Mouse (Mus musculus): Measurements from ENCODE around the gene Nfia. TPM values are rescaled to one million over a fixed set of nuclear protein-coding genes. Genes with fewer than 3 reads are reported as not detected.

Nfia gene
- polyA plus RNA-seq, 1 experiment from 2014 or later = 52.9 TPM

DNA sequence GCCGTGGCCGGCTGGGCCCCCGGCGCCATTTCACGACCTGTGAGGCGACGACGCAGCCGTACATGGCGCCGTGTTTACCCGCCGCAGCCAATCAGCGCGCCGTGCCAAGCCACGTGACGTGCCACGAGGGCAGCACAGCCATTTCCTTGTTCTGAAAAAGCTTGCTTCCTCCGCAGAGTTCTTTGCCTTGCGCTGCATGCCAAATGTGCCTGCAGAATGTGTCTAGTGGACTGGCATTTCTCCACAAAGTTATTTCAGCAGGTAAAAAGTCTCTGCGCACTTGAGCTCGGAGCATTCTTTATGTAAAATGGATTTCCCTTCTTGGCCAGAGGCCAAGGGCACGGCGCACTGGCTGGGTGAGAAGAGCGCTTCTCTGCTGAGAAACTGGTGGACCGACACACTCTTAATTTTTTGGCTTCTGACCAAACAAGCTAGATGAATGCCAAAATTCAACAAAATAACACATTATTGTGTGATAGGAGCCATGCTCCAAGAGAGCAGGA is 96.5 kb downstream of the Nfia start:
- Histone ChIP-seq H3K4me3 (ENCODE audit: low read length) (peak overlapping the region; percentile 41), H3K4me1 (replicated peaks; ENCODE audit: control insufficient read depth, insufficient read depth, low read length) (peaks cover 40% of the 10 kb centered on the region), H3K36me3 (ENCODE audit: control insufficient read depth, insufficient read depth, low read length) (no peaks in the 10 kb centered on the region), H3K27ac (ENCODE audit: low read length) (peak overlapping the region; percentile 99), H3K9ac (ENCODE audit: low read length) (peak overlapping the region; percentile 57), H3K9me3 (ENCODE audit: control insufficient read depth, low read length) (no peaks in the 10 kb centered on the region), H3K4me2 (ENCODE audit: low read depth, low read length) (peak overlapping the region; percentile 60), H3K27me3 (ENCODE audit: control insufficient read depth, insufficient read depth, low read depth, low read length) (no peaks in the 10 kb centered on the region)
- WGBS = 17% methylated on average over 27 of the region's 27 CpGs
- ATAC-seq (ENCODE audit: low read depth) = peak; percentile 94

DNA sequence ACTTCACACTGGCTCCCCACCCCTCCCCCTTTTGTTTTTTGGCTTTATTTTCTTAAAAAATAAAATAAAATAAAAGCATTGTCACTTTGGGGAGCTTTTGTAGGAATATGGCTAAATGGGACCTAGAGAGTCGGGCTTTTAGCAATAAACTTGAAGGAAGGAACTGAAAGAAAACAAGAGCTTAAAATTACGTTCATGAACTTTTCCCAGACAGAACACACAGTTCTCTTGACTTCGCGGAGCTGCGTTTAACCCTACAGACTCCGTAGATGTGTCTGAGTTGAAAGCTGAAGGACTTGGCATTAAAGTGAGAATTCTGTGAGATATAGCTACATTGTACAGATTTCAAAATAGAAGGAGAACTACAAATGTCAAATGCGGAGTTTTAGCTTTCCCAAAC is 96.9 kb downstream of the Nfia start:
- peak overlapping the region; percentile 60 for H3K4me2 ChIP-seq (ENCODE audit: low read depth, low read length)
- no peaks in the 10 kb centered on the region for H3K27me3 ChIP-seq (ENCODE audit: control insufficient read depth, insufficient read depth, low read depth, low read length)
- H3K9ac ChIP-seq (ENCODE audit: low read length) = peak overlapping the region; percentile 57
- no peaks in the 10 kb centered on the region for H3K36me3 ChIP-seq (ENCODE audit: control insufficient read depth, insufficient read depth, low read length)
- ATAC-seq (ENCODE audit: low read depth) = no peak
- H3K4me3 ChIP-seq (ENCODE audit: low read length) = peak overlapping the region; percentile 41
- peaks cover 40% of the 10 kb centered on the region for H3K4me1 ChIP-seq (replicated peaks; ENCODE audit: control insufficient read depth, insufficient read depth, low read length)
- peak overlapping the region; percentile 99 for H3K27ac ChIP-seq (ENCODE audit: low read length)
- 15% methylated on average over 7 of the region's 7 CpGs for WGBS
- no peaks in the 10 kb centered on the region for H3K9me3 ChIP-seq (ENCODE audit: control insufficient read depth, low read length)

DNA sequence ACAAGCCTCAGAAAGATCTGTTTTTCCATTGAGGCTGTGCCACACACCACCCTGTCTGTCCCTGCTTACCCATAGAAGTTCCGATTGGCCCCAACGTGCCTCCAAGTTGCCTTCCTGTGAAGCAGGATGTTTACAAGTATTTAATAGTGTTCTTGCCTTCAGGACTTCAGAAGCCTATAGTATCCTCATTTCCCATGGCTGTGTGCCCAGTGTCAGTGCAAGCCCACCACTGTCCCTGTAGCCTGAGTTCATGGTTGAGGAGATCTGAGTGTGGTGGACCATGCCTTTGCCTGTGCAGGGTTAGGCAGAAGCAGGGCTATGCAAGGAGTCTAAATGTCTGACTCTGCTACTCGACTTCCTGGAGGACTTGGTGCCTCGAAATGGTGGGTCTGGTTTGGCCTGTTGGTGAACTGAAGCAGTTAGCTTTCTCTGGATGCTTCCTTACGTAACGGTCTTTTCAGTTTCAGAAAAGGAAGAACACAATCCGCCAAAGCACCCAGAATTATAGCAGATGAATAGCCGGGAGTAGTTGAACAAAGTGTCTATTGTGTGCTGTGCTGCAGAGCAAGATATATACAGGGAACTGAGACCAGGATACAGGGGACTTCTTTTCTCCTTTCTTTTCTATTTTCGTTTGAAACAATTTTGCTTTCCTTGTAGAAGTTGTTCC is 99.4 kb downstream of the Nfia start:
- H3K4me3 ChIP-seq (ENCODE audit: low read length) = no peak overlapping the region
- 44% methylated on average over 9 of the region's 9 CpGs for WGBS
- H3K4me2 ChIP-seq (ENCODE audit: low read depth, low read length) = peak overlapping the region; percentile 23; the same call in 1 of the 2 replicates
- peak; percentile 49 for ATAC-seq (ENCODE audit: low read depth)
- no peaks in the 10 kb centered on the region for H3K36me3 ChIP-seq (ENCODE audit: control insufficient read depth, insufficient read depth, low read length)
- H3K4me1 ChIP-seq (replicated peaks; ENCODE audit: control insufficient read depth, insufficient read depth, low read length) = peaks cover 53% of the 10 kb centered on the region
- no peaks in the 10 kb centered on the region for H3K27me3 ChIP-seq (ENCODE audit: control insufficient read depth, insufficient read depth, low read depth, low read length)
- peak overlapping the region; percentile 40; the same call in 1 of the 2 replicates for H3K9ac ChIP-seq (ENCODE audit: low read length)
- H3K9me3 ChIP-seq (ENCODE audit: control insufficient read depth, low read length) = no peaks in the 10 kb centered on the region
- H3K27ac ChIP-seq (ENCODE audit: low read length) = peak overlapping the region; percentile 70

DNA sequence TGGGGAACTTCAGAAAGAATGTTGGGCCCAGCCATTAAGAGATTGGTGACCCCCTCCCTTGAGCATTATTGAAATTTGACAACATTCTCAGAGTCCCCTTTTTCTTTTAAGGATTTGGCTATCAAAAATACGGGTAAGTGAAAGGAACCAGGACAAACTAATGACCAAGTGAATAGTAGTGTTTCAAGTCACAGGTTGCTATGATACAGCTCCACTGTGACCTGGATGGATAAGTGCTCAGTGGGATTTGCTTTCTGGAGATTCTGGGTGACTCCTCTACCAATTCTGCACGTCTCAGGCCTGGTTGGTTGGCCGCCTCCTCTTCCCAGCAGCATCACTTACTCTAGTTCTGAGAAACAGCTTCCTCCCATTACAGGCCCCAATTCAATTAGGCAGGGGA is 102.4 kb downstream of the Nfia start:
- Histone ChIP-seq H3K9me3 (ENCODE audit: control insufficient read depth, low read length) (no peaks in the 10 kb centered on the region), H3K4me2 (ENCODE audit: low read depth, low read length) (no peak overlapping the region), H3K4me1 (replicated peaks; ENCODE audit: control insufficient read depth, insufficient read depth, low read length) (peaks cover 39% of the 10 kb centered on the region), H3K4me3 (ENCODE audit: low read length) (no peak overlapping the region), H3K9ac (ENCODE audit: low read length) (no peak overlapping the region), H3K27me3 (ENCODE audit: control insufficient read depth, insufficient read depth, low read depth, low read length) (no peaks in the 10 kb centered on the region), H3K27ac (ENCODE audit: low read length) (no peak overlapping the region; the same call in 1 of the 2 replicates), H3K36me3 (ENCODE audit: control insufficient read depth, insufficient read depth, low read length) (no peaks in the 10 kb centered on the region)
- ATAC-seq (ENCODE audit: low read depth) = no peak
- 69% methylated on average over 3 of the region's 3 CpGs for WGBS

DNA sequence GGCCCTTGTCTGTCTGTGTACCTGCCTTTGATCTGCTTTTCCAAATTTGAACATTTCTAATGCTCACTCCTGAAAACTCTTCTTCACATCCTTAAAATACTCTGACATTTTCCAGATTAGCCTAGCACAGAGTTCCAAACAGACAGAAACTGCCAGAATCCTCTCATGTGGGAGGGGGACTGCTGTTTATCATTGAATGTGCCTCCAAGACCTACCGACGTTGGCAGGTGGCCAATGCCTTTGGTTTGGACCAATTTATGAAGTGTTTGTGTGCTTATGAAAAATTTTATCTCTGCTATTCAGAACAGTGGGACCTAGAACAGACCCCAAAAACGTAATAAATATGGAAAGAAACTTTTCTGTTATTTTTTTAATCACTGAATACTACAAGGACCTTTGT is 103.4 kb downstream of the Nfia start:
- H3K36me3 ChIP-seq (ENCODE audit: control insufficient read depth, insufficient read depth, low read length) = no peaks in the 10 kb centered on the region
- no peak overlapping the region for H3K9ac ChIP-seq (ENCODE audit: low read length)
- peak; percentile 26; the same call in 1 of the 2 replicates for ATAC-seq (ENCODE audit: low read depth)
- 28% methylated on average over 3 of the region's 3 CpGs for WGBS
- no peak overlapping the region for H3K4me2 ChIP-seq (ENCODE audit: low read depth, low read length)
- H3K4me3 ChIP-seq (ENCODE audit: low read length) = no peak overlapping the region
- no peaks in the 10 kb centered on the region for H3K9me3 ChIP-seq (ENCODE audit: control insufficient read depth, low read length)
- peaks cover 35% of the 10 kb centered on the region for H3K4me1 ChIP-seq (replicated peaks; ENCODE audit: control insufficient read depth, insufficient read depth, low read length)
- peak overlapping the region; percentile 18 for H3K27ac ChIP-seq (ENCODE audit: low read length)
- H3K27me3 ChIP-seq (ENCODE audit: control insufficient read depth, insufficient read depth, low read depth, low read length) = no peaks in the 10 kb centered on the region

DNA sequence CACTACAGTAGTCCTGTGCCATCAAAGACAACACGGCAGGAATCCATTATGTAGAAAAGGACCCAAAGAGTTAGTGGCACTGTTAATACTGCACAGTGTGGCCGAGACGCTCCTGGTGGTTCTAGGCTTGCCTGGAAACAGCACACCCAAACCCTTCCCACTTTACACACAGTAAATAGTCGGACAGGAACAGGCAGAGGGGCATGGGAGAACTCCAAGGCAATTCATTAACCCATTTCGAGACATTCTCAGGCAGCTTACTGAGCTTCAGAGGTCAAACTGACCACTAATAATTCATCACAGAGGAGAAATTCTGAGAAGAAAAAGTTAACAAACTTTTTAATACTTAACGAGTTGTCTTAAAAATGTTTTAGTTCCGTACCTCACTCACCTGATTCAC is 107.2 kb downstream of the Nfia start:
- no peaks in the 10 kb centered on the region for H3K27me3 ChIP-seq (ENCODE audit: control insufficient read depth, insufficient read depth, low read depth, low read length)
- no peaks in the 10 kb centered on the region for H3K9me3 ChIP-seq (ENCODE audit: control insufficient read depth, low read length)
- H3K9ac ChIP-seq (ENCODE audit: low read length) = no peak overlapping the region
- H3K4me2 ChIP-seq (ENCODE audit: low read depth, low read length) = no peak overlapping the region
- peaks cover 11% of the 10 kb centered on the region for H3K4me1 ChIP-seq (replicated peaks; ENCODE audit: control insufficient read depth, insufficient read depth, low read length)
- WGBS = 65% methylated on average over 7 of the region's 7 CpGs
- H3K36me3 ChIP-seq (ENCODE audit: control insufficient read depth, insufficient read depth, low read length) = no peaks in the 10 kb centered on the region
- ATAC-seq (ENCODE audit: low read depth) = no peak
- H3K27ac ChIP-seq (ENCODE audit: low read length) = no peak overlapping the region
- H3K4me3 ChIP-seq (ENCODE audit: low read length) = no peak overlapping the region

DNA sequence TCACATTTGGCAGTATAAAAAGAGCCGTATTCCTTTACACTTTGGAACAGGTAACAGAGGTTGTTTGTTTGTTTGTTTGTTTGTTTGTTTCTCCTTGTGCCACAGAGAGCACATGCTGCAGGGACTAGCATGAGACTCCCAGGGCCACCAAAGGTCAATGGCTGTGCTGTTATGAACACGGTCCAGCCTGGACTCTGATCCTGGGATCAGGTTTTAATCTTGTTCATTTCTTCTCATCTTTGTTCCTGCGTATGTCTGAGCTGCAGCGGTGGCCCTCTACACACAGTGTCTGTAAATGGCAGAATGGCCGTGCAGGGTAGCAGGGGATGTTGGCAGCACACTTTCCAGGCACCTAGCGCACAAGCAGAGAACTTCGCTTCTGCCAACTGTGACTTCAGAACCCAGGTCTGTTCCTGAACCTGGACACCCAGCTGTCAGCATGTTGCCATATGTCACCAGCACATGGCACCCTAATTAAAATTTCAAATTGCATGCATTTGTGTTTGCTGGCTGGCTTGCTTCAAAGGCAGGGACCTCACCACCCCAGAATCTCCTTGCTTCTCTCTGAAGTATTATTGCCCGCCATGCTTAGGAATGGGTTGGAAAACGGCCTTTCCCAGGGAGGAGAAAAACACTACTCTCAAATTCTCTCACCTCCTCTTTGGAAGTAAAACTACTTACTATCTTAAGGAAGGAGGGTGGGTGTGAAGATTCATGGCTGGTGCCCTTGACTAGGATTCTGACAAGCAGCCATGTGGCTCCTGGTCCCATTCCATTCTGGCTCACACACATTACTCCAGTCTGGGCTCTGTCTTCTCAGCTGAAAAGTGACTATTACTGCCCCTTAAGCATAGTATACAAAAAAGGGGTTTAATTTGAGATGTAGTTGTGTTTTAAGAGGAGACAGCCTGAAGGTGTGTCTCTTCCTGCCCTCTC is 107.9 kb downstream of the Nfia start:
- H3K4me3 ChIP-seq (ENCODE audit: low read length) = no peak overlapping the region
- H3K9me3 ChIP-seq (ENCODE audit: control insufficient read depth, low read length) = no peaks in the 10 kb centered on the region
- H3K9ac ChIP-seq (ENCODE audit: low read length) = no peak overlapping the region
- 86% methylated on average over 9 of the region's 9 CpGs for WGBS
- no peaks in the 10 kb centered on the region for H3K36me3 ChIP-seq (ENCODE audit: control insufficient read depth, insufficient read depth, low read length)
- ATAC-seq (ENCODE audit: low read depth) = no peak
- no peak overlapping the region for H3K4me2 ChIP-seq (ENCODE audit: low read depth, low read length)
- H3K27me3 ChIP-seq (ENCODE audit: control insufficient read depth, insufficient read depth, low read depth, low read length) = no peaks in the 10 kb centered on the region
- no peak overlapping the region for H3K27ac ChIP-seq (ENCODE audit: low read length)
- peaks cover 5% of the 10 kb centered on the region for H3K4me1 ChIP-seq (replicated peaks; ENCODE audit: control insufficient read depth, insufficient read depth, low read length)

DNA sequence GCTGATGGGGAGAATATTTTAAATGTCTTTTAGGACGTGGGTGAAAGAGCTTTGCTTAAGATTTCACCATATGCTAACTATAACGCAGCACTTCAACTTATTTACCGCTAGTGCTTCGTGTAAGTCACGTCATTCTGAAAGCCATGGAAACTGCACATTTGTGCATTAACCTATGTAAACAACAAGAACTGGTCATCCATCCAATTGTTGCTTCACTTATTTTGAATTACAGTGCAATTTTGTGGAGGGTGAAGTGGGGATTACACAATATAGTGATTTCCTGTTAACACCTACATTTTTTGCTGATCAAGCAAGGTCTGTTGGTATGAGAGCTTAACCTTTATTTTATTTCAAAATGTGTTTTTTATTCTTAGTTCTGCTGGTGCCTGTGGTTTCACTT is 113.0 kb downstream of the Nfia start:
- Histone ChIP-seq H3K4me2 (ENCODE audit: low read depth, low read length) (no peak overlapping the region), H3K27me3 (ENCODE audit: control insufficient read depth, insufficient read depth, low read depth, low read length) (no peaks in the 10 kb centered on the region), H3K4me1 (replicated peaks; ENCODE audit: control insufficient read depth, insufficient read depth, low read length) (peaks cover 8% of the 10 kb centered on the region), H3K27ac (ENCODE audit: low read length) (0 out of 2 replicates have a peak overlapping the region, but pooled peaks have one; percentile 22), H3K9me3 (ENCODE audit: control insufficient read depth, low read length) (no peaks in the 10 kb centered on the region), H3K4me3 (ENCODE audit: low read length) (no peak overlapping the region), H3K36me3 (ENCODE audit: control insufficient read depth, insufficient read depth, low read length) (0 out of 2 replicates have a peak, but pooled peaks cover 2% of the 10 kb centered on the region), H3K9ac (ENCODE audit: low read length) (no peak overlapping the region)
- peak; percentile 78 for ATAC-seq (ENCODE audit: low read depth)
- 41% methylated on average over 5 of the region's 5 CpGs for WGBS

DNA sequence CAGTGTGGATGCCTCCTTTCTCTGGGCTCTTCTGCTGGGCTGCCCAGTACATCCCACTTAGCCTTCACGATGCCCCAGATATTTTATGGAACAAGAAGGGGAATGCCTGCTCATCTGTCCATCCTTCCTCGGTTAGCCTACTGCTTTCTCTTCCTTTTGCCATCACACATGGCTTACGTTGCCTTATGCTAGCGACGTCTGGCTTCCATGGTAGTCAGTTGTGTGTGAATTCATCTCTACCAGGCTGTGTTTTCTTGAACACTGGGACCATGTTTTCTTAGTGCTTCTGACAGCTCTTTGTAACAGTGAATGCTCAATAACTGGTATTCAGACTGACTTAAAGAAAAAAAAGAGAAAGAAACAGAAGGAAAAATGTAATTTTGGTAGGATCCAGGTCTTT is 113.7 kb downstream of the Nfia start:
- Histone ChIP-seq H3K9me3 (ENCODE audit: control insufficient read depth, low read length) (no peaks in the 10 kb centered on the region), H3K4me2 (ENCODE audit: low read depth, low read length) (no peak overlapping the region), H3K4me3 (ENCODE audit: low read length) (no peak overlapping the region), H3K4me1 (replicated peaks; ENCODE audit: control insufficient read depth, insufficient read depth, low read length) (peaks cover 8% of the 10 kb centered on the region), H3K27me3 (ENCODE audit: control insufficient read depth, insufficient read depth, low read depth, low read length) (no peaks in the 10 kb centered on the region), H3K27ac (ENCODE audit: low read length) (0 out of 2 replicates have a peak overlapping the region, but pooled peaks have one; percentile 22), H3K9ac (ENCODE audit: low read length) (no peak overlapping the region), H3K36me3 (ENCODE audit: control insufficient read depth, insufficient read depth, low read length) (0 out of 2 replicates have a peak, but pooled peaks cover 2% of the 10 kb centered on the region)
- WGBS = 92% methylated on average over 5 of the region's 5 CpGs
- no peak for ATAC-seq (ENCODE audit: low read depth)
